Mouse (Mus musculus) embryo, embryonic 10.5 days (tissue): ENCODE results near the gene Rpl6.
"Not testable (repeated sequence)": the region's sequence is repeated elsewhere in the genome, so short reads cannot be mapped to it uniquely, and the experiment has no call there.

Experiments used
- DNase-seq: peaks from one replicate; pipeline ENCODE4 v3.0.0-alpha.2; 2015; ENCODE audit warnings: low spot score

The Rpl6 gene

GRCm38 (mm10) chr5:121225854-121226253 lies 21.6 kb downstream of the Rpl6 start:
- DNase-seq: no peak

DNA sequence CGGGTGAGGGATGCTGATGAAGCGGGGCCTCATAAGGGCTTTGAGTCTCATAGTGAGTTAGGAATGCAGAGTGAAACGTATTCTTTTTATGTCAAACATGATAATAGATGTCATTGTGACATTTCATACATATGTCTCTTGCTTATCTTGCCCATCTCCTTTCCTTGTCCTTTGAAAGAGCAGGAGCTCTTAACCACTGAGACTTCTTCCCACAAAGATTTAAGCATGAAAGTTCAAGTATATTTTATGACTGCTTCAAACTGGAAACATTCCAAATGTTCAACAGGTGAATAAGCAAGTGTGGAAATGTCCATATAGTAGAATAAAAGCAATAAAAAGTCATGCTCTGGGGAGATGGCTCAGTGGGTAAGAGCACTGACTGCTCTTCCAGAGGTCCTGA lies 22.1 kb downstream of the Rpl6 start:
- no peak for DNase-seq

- no peak for DNase-seq
Observed at GRCm38 (mm10) chr5:121226845-121227244, 22.6 kb downstream of the Rpl6 start.

DNA sequence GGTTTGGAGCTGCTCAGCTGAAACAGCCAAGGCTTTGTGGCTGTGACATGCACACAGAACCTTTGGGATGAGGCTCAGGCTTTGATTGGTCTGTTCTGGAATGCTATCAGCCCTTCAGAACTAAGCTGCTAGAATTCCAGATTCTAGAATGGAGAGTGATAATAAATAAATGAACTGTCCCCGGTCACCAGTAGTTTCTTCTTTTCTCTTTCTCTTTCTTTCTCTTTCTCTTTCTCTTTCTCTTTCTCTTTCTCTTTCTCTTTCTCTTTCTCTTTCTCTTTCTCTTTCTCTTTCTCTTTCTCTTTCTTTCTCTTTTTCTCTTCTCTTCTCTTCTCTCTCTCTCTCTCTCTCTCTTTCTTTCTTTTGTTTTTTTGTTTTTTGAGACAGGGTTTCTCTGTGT lies 23.0 kb downstream of the Rpl6 start:
- not testable (repeated sequence) for DNase-seq

DNA sequence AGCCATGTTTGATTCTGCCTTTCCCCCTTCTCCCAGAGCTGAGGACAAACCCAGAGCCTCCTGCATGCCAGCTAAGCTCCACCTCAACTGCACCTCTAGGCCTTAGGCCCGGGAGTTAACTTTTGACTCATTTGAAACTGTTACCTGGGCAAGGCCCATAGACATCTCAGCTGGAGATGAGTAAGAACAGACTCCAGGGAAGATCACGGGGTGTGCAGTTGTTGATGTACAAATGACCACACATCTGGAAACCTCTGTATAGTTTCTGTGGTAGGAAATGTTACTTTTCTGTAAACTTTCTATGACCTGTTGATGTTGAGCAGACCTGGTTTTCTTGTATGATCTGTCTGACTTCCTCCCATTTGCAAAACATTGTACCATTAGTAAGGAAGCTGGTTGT lies 24.9 kb downstream of the Rpl6 start:
- no peak for DNase-seq

DNA sequence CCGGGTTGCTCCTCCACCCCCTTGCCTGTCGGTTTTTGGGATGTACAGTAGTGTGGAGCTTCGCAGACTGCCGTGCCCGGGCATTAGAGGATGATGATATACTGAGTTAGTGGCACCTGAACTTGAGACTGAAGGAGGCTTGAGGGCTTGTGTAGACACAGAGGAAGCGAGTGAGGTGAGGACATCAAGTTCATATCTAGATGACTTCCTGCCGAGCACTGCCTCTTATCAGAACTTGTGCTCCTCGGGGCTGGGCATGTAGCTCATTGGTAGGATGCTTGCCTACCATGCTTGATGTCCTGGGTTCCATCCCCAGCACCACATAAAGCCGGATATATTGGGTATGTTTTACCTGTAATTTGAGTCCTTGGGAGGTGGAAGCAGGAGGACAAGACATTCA lies 26.5 kb downstream of the Rpl6 start:
- no peak for DNase-seq

GRCm38 (mm10) chr5:121232789-121233188 lies 28.5 kb downstream of the Rpl6 start:
- DNase-seq: no peak

- DNase-seq: no peak
Observed at GRCm38 (mm10) chr5:121233726-121234125, 29.4 kb downstream of the Rpl6 start.

GRCm38 (mm10) chr5:121236171-121236570 lies 31.9 kb downstream of the Rpl6 start:
- no peak for DNase-seq

DNA sequence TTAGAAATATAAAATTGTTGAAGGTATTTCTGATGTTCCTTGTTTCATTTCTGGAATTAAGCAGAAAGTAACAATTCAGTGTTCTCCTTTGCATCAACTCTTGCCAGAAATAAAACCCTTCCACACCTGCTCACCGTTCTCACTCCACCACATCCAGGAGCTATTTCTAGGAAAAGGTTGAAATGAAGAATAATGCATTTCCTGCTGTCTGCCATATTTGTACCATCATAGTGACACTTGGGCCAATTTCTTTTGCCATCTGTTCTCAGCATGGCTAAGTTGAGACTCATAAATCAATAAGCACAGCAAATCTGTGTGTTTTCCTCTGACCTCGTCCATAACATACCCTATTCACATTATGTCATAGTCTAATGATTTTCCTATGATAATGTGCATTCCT lies 33.9 kb downstream of the Rpl6 start:
- DNase-seq: no peak

DNA sequence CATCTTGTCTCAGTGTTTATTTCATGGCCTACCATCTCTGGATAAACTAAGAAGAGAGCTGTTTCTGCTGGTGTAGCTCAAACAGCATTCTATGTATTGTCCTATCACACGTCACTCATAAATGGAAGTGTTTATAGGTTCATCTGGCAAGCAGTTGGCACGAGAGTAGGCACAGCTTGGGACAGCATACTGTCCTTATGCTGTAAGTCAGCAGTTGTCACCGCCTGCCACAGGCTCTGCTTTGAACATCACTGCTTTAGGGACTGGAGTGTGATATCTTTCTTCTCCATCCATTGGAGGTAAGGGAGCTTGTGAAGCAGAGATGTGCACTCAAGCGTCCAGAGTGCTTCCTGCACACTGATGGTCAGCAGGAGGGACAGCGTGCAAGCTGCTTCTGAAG lies 35.6 kb downstream of the Rpl6 start:
- DNase-seq: no peak

DNA sequence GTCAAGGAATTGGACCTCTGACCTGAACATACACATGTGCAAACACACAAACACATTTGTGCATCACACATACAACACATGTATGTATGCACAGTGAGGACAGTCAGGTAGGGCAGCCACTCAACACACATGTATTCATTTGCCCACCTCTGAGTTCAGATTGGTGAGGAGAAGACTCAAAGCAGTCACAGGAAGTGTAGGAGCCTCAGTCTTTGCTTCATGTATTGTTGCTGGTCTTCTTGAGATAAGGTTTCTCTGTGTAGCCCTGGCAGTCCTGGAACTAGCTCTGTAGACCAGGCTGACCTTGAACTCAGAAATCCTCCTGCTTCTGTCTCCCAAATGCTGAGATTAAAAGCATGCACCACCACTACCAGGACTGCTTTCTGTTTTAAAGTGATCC lies 36.9 kb downstream of the Rpl6 start:
- DNase-seq: no peak

GRCm38 (mm10) chr5:121242261-121242660 lies 38.0 kb downstream of the Rpl6 start:
- no peak for DNase-seq

DNA sequence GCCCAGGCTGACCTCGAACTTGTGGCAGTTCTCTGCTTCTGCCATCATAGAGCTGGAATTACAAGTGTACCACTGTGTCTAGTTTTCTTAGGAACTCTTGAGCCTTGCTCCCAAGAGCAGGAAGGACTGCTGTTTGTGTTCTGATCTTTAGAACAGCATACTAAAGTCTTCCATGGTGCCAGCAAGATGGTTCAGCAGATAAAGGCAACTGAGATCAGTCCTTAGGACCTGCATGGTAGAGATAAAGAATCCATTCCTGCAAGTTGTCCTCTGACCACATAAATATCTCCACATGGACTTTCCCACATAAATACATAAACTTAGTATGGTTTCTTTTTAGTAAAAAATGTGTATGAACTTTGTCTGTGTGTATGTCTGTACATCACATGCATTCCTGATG lies 38.4 kb downstream of the Rpl6 start:
- no peak for DNase-seq

GRCm38 (mm10) chr5:121243676-121244364 lies 39.5 kb downstream of the Rpl6 start:
- no peak for DNase-seq

DNA sequence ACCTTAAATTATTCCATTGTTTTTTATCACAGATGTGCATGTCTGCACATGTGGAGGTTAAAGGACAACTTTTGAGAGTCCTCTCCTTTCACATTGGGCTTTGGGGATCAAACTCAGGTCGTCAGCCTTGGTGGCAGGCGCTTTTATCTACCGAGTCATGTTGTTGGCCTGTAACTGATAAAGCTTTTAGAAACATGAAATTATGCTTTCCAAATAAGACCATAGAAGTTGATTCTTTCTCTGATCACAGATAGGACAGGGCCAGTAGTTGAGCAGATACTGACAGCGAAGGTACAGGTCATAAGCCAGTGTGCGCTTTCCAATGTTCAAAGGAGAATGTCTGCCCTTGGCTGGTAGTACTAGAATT lies 40.1 kb downstream of the Rpl6 start:
- no peak for DNase-seq

DNA sequence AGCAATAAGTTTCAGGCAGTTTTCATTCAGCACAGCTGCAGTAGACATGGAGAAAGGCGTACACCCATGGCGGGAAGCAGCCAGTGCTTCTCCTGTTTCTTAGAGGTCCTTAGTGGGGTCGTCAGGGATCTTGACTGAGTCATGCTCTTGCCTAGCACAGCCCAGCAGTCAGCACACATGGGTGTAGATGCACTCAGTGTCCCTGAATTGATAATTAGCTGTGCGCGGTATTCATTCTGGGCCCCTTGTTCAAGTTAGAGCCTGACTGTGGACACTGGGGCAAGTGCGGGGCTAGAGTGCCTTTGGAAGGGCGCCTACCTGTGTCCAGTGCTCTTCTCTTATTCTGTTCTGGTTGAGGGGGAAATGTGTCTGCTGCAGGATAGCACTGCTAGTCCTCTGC lies 40.9 kb downstream of the Rpl6 start:
- DNase-seq: no peak

DNA sequence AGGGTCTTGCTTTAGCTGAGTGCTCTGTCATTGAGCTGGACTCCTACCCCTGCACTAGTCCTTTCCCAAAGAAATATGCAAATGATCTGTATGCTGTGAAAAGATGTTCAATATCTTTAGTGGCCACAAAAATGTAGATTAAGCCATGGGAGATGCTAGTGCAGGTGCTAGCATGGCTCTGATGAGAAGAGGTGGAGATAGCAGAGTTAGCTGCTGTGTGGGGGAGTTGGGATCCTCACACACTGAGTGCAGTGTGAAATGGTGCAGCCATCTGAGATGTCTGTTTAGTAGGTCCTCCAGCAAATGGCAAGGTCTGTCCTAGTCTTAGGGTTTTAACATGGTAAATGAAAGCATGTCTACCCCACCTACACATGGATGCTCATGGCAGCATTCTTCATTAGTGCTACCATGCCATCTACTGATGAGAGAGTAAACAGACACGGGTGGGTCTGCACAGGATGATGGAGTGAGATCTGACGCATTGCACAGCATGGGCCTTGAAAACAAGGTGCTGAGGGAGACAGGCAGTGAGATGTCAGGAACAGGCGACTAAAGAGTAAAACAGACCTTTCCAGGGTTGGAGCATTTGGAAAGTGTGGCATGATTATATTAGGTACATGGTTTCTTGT lies 44.6 kb downstream of the Rpl6 start:
- DNase-seq: no peak

- DNase-seq: no peak
Observed at GRCm38 (mm10) chr5:121249693-121250092, 45.4 kb downstream of the Rpl6 start.

GRCm38 (mm10) chr5:121251813-121252212 lies 47.5 kb downstream of the Rpl6 start:
- no peak for DNase-seq

- no peak for DNase-seq
Observed at GRCm38 (mm10) chr5:121253816-121254497, 49.7 kb downstream of the Rpl6 start.

DNA sequence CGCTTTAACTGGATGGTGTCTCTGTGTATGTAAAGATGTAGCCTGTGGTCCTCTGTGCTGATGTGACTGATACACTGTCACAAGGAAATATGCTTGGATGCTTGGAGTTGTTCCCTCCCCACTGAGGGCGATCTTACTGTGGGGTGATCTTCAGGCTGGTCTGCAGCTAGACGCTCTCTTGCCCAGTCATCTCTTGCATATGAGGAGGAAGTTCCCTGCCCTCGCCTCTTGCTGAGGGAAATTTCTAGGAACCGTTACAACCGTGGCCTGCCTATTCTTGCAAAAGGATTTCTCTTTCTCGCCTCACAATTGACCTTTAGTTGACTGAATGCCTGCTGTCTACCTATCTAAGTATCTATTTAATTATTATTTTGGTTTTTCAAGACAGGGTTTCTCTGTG lies 50.7 kb downstream of the Rpl6 start:
- no peak for DNase-seq
